Mouse (Mus musculus): ENCODE measurements around the gene Med25.

Gene Med25

DNA sequence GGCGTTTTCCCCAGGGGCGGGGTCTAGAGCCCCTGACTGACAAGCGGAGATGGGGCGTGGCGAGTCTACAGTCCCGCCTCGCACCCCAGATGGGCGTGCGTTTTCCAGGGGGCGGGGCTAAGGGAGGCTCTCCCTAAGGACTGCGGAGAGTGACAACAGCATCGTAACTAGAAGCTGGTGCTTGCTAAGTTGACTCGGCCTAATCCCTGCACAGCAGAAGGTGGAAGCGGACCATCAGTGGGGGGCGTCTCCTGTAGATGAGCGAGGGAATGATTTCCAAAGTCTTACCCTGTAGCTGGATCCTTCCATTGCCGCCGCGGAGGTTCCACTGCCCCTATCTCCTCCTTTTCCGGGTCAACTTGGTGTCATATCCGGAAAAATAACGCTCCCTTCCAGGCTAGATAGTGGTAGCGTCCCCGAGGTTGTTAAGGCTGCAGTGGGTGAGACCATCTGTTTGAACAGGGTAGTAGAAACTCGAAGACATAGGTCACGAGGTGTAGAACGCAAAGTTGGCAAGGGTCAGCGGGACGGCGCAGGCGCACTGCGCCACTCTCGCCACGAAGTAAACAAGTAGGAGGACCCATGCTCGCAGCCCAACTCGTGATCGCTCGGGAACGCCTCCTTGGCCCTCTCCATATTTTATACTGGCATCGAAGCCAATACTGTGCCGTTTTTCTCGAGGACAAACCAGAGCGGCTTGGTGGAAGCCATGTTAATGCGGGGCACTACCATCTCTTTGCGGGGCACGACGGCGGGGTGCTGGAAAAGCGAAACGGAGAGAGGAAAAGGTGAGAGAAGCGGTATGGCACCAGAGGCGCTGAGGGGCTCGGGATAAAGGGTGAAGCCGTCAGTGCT, 43.7 kb downstream of the Med25 start, which contains the start of the genes Akt1s1 and Tbc1d17:
TSS of gene Akt1s1 (plus strand) at position 431 of the 855 bp plus-strand sequence.
TSS of gene Tbc1d17 (minus strand) at position 519 of the 855 bp plus-strand sequence.
- peak; percentile 99 to 100 for DNase-seq (ENCODE audit: low spot score in 2 of 2)

DNA sequence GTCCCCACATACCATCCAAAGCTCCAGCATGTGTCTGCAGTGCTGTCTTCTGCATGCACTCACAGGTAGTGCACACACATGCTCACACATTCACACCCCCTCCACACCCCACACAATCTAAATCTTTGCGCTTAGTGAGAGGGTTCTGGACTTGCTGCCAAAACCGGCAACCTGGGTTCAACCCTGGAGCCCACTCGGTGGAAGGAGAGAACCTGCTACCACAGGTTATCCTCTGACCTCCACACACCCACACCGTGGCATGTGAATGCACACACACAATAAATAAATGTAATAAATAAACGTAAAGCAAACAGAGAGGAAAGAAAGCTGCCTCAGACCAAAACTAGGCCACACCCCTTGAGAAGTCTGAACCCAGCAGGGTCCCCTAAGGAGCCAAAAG, 44.7 kb downstream of the Med25 start:
- DNase-seq (ENCODE audit: low spot score in 2 of 2), result peak in 1 of 2 experiments; percentile 10

DNA sequence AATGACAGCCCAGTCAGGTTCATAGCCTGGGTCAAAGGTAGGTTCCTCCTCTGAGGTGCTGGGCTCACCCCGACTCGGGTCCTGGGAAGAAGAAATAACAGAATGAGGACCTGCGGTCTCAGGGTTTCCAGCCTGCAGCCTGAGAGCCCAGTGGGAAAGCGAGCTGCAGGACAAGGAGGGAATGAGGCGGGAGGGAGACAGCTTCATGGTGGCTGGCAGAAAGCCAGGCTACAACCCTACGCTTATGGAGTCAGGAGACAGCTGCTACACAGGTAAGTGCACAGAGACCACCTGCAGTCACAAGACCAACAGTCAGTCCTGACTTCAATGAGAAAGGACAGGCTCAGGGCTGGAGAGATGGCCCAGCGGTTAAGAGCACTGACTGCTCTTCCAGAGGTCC, 45.7 kb downstream of the Med25 start:
- no peak for DNase-seq (ENCODE audit: low spot score in 2 of 2)

DNA sequence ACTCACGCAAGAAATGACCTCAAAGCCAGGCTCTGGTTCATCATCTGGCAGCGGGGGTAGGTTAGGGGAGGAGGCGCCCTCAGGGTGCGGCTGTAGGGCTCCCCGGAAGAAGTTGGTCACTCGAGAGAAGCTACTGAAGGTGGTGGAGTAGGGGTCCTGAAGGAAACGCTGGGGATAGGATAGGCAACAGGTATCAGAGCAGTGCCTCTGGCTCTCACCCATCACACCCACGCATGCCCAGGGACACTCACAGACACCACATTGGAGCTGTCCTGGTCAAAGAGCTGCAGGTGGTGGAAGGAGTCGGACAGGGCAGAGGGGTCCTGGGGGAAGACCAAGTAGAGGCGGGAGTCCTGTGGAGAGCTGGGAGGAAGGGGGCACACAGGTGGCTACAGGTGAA, 47.5 kb downstream of the Med25 start:
- DNase-seq (ENCODE audit: low spot score in 2 of 2), result no peak

DNA sequence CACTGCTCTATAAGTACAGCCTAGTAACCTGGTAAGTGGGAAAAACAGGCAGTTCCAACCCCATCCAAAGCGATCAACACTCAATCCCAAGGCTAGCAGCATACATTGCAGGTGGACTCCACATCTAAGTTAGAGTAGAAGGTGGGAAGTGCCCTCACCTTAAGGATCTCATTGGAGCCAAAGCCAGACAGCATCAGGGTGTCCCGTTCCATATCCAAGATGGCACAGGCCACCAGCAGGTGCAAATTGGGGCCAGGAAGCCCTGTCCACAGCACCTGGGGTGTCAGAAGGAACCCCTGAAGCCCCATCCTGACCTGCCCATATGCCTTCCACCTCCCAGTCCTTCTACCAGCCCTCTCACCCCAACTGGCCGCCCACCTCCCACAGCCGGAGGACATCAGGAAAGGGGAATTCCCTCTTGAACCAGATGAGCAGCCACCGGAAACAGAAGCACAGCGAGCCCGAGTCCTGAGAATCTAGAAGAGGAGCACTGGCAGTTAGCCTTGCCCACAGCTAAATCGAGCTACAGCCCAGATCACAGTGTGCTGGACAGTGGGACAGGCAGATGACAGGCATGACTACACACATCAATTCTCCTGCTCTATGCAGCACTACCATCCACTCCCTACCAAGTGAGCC, 50.6 kb downstream of the Med25 start:
- DNase-seq (ENCODE audit: low spot score in 2 of 2), result no peak

DNA sequence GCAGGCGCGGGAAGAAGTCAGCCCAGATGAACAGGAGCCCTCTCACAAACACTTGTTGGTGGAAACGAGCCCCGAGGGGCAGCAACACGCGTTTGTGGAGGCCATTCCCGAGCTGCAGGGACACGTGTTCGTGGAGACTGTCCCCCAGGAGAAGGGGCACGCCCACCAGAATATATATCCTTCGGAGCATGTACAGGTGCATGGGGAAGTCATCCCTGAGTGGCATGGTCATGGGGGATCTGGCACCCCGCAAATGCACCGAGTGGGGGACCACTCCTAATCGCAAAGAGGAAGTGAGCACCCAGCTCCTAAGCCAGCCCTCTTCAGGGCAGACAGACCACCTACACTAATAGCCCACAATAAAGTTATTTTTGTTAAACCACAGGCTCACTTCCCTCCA, 52.1 kb downstream of the Med25 start:
- no peak for DNase-seq (ENCODE audit: low spot score in 2 of 2)

DNA sequence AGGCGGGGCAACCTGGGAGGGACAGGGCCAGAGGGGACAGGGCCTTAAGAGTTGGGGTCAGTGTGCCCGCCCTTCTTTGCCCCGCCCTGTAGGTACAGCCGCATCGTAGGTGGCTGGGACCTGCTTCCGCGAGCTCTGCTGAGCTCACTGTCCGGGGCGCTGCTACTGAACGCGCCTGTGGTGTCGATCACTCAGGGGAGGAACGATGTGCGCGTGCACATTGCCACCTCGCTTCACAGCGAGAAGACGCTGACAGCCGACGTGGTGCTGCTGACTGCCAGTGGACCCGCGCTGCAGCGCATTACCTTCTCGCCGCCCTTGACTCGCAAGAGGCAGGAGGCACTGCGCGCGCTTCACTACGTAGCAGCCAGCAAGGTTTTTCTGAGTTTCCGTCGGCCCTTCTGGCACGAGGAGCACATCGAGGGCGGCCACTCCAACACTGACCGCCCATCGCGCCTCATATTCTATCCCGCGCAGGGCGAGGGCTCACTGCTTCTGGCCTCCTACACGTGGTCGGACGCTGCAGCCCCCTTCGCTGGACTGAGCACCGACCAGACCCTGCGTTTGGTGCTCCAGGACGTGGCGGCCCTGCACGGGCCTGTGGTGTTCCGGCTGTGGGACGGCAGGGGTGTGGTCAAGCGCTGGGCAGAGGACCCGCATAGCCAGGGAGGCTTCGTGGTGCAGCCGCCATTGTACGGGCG, 52.9 kb downstream of the Med25 start:
- DNase-seq (ENCODE audit: low spot score in 2 of 2), result peak; percentile 61 to 65

DNA sequence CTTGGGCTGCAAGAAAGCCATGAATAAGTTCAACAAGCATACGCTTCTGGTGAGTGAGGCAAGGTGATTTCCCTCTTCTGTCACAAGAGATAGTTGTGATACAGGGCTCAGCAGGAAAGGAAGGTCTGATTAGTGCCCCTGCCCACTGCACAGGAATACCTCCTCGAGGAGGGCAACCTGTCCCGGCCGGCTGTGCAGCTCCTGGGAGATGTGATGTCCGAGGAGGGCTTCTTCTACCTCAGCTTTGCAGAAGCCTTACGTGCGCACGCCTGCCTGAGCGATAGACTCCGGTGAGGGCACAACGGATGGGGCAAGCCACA, 53.4 kb downstream of the Med25 start:
- DNase-seq (ENCODE audit: low spot score in 2 of 2), result no peak

DNA sequence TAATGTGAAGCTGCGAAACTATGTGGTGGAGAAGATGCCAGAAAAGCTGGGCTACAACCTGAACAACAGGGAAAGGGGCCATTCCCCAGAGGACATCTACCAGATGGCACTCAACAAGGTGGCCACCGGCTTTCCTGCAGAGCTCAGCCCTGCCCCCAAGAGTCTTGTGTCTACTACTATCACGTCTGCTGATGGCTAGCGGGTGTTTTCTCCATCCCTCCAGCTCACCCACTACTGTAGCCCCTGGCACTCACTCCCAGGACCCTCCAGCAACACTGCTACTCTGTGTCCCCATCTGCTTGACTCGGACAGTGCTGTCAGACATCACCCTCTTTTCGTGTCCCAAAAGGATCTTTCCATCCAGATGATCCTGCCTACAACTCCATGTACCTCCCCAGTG, 54.4 kb downstream of the Med25 start:
- DNase-seq (ENCODE audit: low spot score in 2 of 2), result no peak

DNA sequence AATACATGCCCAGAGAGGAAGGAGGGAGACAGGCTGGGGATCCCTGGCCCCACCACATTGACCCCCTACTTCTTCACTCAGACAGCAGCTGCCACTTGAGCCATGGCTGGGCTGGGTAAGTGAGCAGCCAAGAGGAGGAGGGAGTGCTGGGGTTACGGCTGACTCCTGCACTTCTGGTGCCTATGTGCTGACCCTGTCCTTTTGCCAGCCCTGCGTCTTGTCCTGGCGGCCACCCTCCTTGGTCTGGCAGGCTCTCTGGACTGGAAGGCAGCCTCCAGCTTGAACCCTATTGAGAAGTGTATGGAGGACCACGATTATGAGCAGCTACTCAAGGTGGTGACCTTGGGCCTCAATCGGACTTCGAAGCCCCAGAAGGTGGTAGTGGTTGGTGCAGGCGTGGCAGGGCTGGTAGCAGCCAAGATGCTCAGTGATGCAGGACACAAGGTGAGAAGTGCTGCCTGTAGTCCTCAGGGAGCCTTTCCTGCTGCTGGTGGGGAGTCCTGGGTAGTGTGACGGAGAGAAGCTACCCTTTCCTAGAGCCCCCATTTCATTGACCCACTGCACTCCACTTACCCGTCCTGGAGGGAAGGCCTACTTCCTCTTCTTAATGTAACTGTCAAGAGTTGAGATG, 56.0 kb downstream of the Med25 start:
- no peak for DNase-seq (ENCODE audit: low spot score in 2 of 2)

DNA sequence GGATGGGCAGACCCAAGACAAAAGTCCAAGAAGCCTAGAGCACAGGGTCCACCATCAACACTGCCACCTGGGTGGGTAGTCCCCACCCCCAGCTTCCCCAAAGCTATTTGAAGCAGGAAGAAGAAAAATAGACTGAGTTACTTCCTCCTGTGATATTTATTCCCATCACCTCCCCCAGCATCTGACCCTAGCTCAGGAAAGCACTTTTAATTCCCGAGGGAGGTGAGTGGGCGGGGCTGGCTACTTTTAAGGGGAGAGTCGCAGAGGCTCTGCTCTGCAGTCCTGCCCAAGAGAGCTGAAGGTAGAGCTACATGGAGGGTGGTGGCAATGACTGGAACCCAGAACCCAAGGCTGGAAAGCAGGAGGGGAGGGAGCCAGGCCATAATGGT, 56.5 kb downstream of the Med25 start:
- DNase-seq (ENCODE audit: low spot score in 2 of 2), result no peak

DNA sequence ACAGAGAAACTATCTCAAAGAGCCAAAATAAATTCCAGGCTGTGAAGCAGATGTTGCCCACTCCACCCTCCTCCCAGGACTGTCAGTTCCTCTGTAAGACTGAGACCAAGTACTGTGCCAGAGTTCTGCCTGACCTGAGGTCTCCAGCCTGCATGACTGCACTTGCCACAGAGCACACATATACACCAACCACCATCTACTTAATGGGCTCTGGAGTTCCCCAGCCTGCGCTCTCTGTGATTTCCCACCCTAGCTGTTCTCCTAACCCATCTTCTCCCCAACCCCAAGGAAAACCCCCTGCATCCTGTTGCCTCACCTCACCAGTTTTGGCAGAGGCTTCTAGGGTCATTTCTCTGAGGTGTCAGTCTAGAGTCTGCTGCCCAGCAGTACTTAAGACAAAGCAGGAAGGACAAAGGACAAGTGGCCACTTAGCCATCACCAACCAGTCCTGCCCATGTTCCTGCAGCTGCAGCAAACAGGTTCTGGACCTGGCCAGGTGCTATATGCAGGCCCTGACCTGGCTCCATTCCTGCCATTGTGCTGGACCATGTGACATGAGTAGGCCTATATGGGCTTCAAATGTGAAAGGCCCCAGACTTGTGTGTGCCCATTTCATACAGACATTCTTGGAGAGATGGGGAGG, 57.0 kb downstream of the Med25 start:
- no peak for DNase-seq (ENCODE audit: low spot score in 2 of 2)

DNA sequence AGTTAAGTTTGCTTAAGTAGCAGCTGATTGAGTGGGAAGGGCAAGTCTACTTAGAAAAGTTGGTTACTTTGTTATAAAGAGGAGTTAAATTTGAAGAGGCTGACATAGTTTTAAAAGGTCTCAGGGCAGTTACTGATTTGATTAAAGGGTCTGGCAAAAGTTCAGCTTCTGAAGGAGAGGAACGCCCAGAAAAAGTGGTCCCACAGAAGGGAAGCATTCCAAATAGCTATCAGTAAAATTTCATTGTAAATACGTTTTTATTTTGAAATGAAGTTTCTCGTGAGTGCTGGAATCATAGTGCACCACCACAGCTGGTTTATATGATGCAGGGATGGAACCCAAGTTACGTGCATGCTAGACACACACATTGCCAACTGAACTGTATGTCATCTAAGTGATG, 59.7 kb downstream of the Med25 start:
- no peak for DNase-seq (ENCODE audit: low spot score in 2 of 2)

DNA sequence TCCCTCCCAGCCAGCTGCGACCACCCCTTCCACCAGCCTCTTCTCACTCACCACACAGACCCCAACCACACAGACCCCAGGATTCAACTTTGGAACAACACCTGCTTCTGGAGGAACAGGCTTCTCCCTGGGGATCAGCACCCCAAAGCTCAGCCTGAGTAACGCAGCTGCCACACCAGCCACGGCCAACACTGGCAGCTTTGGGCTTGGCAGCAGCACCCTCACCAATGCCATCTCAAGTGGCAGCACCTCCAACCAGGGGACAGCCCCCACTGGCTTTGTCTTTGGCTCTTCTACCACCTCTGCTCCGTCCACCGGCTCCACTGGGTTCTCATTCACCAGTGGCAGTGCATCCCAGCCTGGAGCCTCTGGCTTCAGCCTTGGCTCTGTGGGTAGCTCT, 63.8 kb downstream of the Med25 start:
- DNase-seq (ENCODE audit: low spot score in 2 of 2), result no peak

DNA sequence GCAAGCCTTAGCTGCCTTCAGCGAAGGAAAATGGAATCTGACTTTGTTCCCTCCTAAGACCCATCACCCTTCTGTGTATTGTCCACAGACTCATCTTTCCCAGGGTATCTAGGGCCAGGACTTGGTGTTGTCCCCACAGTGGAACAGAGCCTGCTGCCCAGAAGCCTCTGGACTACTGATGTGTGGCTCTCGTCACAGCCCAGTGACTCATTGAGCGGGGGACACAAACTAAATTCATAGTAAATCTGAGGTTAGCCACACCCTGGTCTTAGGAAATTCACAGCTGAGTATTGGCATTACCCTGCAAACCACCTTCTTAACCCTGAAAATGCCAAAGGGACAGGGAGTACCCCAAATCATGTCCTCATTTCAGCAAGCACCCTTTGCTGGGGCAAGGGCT, 65.7 kb downstream of the Med25 start:
- no peak for DNase-seq (ENCODE audit: low spot score in 2 of 2)
